Mouse (Mus musculus): ENCODE measurements around the gene Plxna2. TPM values are rescaled to one million over a fixed set of nuclear protein-coding genes. Genes with fewer than 3 reads are reported as not detected.

Gene Plxna2
- total and polyA plus RNA-seq, 2 experiments from 2014 or later = 9.9 to 43.6 TPM

GRCm38 (mm10) chr1:194619353-194620244 lies 1.6 kb downstream of the Plxna2 start:
- peak overlapping the region; percentile 88 for H3K4me2 ChIP-seq (ENCODE audit: low read depth, low read length, poor library complexity, severe bottlenecking)
- peak overlapping the region; percentile 85 for H3K9ac ChIP-seq (replicated peaks; ENCODE audit: low read length, poor library complexity, severe bottlenecking)
- no peaks in the 10 kb centered on the region for H3K27me3 ChIP-seq (ENCODE audit: insufficient read depth, low read length)
- no peaks in the 10 kb centered on the region for H3K36me3 ChIP-seq (ENCODE audit: insufficient read depth, low read length)
- DNase-seq (ENCODE audit: low spot score) = peak; percentile 92
- peak; percentile 64 for TF ChIP-seq CTCF (IDR thresholded peaks at IDR 0.05)
- peak overlapping the region; percentile 94 for H3K4me3 ChIP-seq (ENCODE audit: low read depth, low read length)
- H3K4me1 ChIP-seq (ENCODE audit: insufficient read depth, low read length) = peaks cover 12% of the 10 kb centered on the region
- H3K9me3 ChIP-seq (ENCODE audit: low read length) = no peaks in the 10 kb centered on the region
- H3K27ac ChIP-seq (ENCODE audit: low read depth, low read length) = peak overlapping the region; percentile 80
- peak; percentile 94 for ATAC-seq (ENCODE audit: low FRiP score)
- WGBS = under 1% methylated on average over 62 of the region's 62 CpGs

- peak overlapping the region; percentile 94 for H3K4me3 ChIP-seq (ENCODE audit: low read depth, low read length)
- H3K4me2 ChIP-seq (ENCODE audit: low read depth, low read length, poor library complexity, severe bottlenecking) = peak overlapping the region; percentile 88
- no peaks in the 10 kb centered on the region for H3K36me3 ChIP-seq (ENCODE audit: insufficient read depth, low read length)
- no peak for TF ChIP-seq CTCF (IDR thresholded peaks at IDR 0.05)
- peaks cover 13% of the 10 kb centered on the region for H3K4me1 ChIP-seq (ENCODE audit: insufficient read depth, low read length)
- WGBS = under 1% methylated on average over 53 of the region's 56 CpGs
- H3K9ac ChIP-seq (replicated peaks; ENCODE audit: low read length, poor library complexity, severe bottlenecking) = peak overlapping the region; percentile 85
- peak; percentile 53 for ATAC-seq (ENCODE audit: low FRiP score)
- H3K9me3 ChIP-seq (ENCODE audit: low read length) = no peaks in the 10 kb centered on the region
- peak; percentile 60 for DNase-seq (ENCODE audit: low spot score)
- no peaks in the 10 kb centered on the region for H3K27me3 ChIP-seq (ENCODE audit: insufficient read depth, low read length)
- H3K27ac ChIP-seq (ENCODE audit: low read depth, low read length) = peak overlapping the region; percentile 80
Measured at GRCm38 (mm10) chr1:194620245-194620991, 2.4 kb downstream of the Plxna2 start.

GRCm38 (mm10) chr1:194622174-194622573 lies 4.2 kb downstream of the Plxna2 start:
- no peak overlapping the region for H3K27ac ChIP-seq (ENCODE audit: low read depth, low read length)
- peak overlapping the region; percentile 88 for H3K4me2 ChIP-seq (ENCODE audit: low read depth, low read length, poor library complexity, severe bottlenecking)
- 54% methylated on average over 3 of the region's 3 CpGs for WGBS
- no peaks in the 10 kb centered on the region for H3K27me3 ChIP-seq (ENCODE audit: insufficient read depth, low read length)
- no peak for TF ChIP-seq CTCF (IDR thresholded peaks at IDR 0.05)
- ATAC-seq (ENCODE audit: low FRiP score) (no peak), DNase-seq (ENCODE audit: low spot score) (no peak)
- H3K9me3 ChIP-seq (ENCODE audit: low read length) = no peaks in the 10 kb centered on the region
- H3K4me3 ChIP-seq (ENCODE audit: low read depth, low read length) = peak overlapping the region; percentile 94
- H3K4me1 ChIP-seq (ENCODE audit: insufficient read depth, low read length) = peaks cover 17% of the 10 kb centered on the region
- peak overlapping the region; percentile 48; the same call in 1 of the 2 replicates for H3K9ac ChIP-seq (replicated peaks; ENCODE audit: low read length, poor library complexity, severe bottlenecking)
- H3K36me3 ChIP-seq (ENCODE audit: insufficient read depth, low read length) = no peaks in the 10 kb centered on the region

GRCm38 (mm10) chr1:194622677-194623076 lies 4.7 kb downstream of the Plxna2 start:
- ATAC-seq (ENCODE audit: low FRiP score) = no peak
- Histone ChIP-seq H3K4me3 (ENCODE audit: low read depth, low read length) (peak overlapping the region; percentile 94), H3K36me3 (ENCODE audit: insufficient read depth, low read length) (no peaks in the 10 kb centered on the region), H3K27ac (ENCODE audit: low read depth, low read length) (no peak overlapping the region), H3K4me1 (ENCODE audit: insufficient read depth, low read length) (peaks cover 17% of the 10 kb centered on the region), H3K4me2 (ENCODE audit: low read depth, low read length, poor library complexity, severe bottlenecking) (peak overlapping the region; percentile 88), H3K9ac (replicated peaks; ENCODE audit: low read length, poor library complexity, severe bottlenecking) (peak overlapping the region; percentile 48; the same call in 1 of the 2 replicates), H3K9me3 (ENCODE audit: low read length) (no peaks in the 10 kb centered on the region), H3K27me3 (ENCODE audit: insufficient read depth, low read length) (no peaks in the 10 kb centered on the region)
- 29% methylated on average over 2 of the region's 2 CpGs for WGBS
- peak; percentile 10 for DNase-seq (ENCODE audit: low spot score)
- TF ChIP-seq CTCF (IDR thresholded peaks at IDR 0.05) = no peak

GRCm38 (mm10) chr1:194623641-194624040 lies 5.6 kb downstream of the Plxna2 start:
- Histone ChIP-seq H3K27me3 (ENCODE audit: insufficient read depth, low read length) (no peaks in the 10 kb centered on the region), H3K4me3 (ENCODE audit: low read depth, low read length) (peak overlapping the region; percentile 94; the same call in 1 of the 2 replicates), H3K36me3 (ENCODE audit: insufficient read depth, low read length) (no peaks in the 10 kb centered on the region), H3K4me1 (ENCODE audit: insufficient read depth, low read length) (peaks cover 17% of the 10 kb centered on the region), H3K9ac (replicated peaks; ENCODE audit: low read length, poor library complexity, severe bottlenecking) (0 out of 2 replicates have a peak overlapping the region, but pooled peaks have one; percentile 13), H3K27ac (ENCODE audit: low read depth, low read length) (no peak overlapping the region), H3K4me2 (ENCODE audit: low read depth, low read length, poor library complexity, severe bottlenecking) (peak overlapping the region; percentile 88), H3K9me3 (ENCODE audit: low read length) (no peaks in the 10 kb centered on the region)
- WGBS = 95% methylated on average over 3 of the region's 3 CpGs
- DNase-seq (ENCODE audit: low spot score) (no peak), ATAC-seq (ENCODE audit: low FRiP score) (no peak)
- TF ChIP-seq CTCF (IDR thresholded peaks at IDR 0.05) = no peak
